Mouse (Mus musculus): ENCODE data around the gene Cd302. TPM values are rescaled to one million over a fixed set of nuclear protein-coding genes. Genes with fewer than 3 reads are reported as not detected.

Cd302 gene
- total RNA-seq (2021), result 1 to 10 TPM; 7.4 to 8.6 TPM

DNA sequence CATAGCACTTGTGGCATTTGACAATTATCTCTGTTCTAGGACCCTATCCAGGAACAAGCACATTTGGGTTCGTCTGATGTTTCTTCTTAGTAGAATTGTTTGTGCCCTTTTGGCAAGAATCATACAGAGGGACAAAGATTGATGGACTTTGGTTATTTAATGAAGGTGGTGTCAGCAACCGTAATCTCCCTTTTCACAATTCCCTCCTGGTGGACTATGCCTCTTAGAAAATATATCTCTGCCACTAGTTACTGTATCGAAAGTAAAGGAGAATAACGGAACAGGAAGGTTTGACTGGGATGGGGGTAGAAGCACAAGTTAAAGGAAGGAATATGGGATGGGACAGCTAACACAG, at the start of gene Cd302:
Cd302 (minus strand) TSS at position 22 of the 355 bp plus-strand sequence.
- DNase-seq, result no peak

DNA sequence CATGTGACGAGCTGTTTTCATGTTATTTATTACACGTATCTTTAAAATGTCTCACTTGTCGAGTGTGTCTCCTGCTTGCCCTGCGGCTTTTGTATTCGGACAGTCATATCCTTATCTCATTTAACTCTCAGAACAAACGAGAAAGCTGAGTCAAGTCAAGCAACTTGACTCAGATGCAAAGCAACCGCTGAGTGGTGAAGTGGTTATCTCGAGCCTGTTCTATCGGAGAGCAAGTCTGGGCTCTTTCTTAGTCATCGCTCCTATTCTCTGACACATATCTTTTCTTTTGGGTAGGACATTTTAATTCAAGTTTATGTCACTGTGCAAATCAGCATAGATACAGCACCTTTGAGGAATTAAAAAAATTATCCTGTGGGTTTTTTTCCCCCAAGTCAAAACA, 44.4 kb upstream of the Cd302 start:
- DNase-seq, result no peak

DNA sequence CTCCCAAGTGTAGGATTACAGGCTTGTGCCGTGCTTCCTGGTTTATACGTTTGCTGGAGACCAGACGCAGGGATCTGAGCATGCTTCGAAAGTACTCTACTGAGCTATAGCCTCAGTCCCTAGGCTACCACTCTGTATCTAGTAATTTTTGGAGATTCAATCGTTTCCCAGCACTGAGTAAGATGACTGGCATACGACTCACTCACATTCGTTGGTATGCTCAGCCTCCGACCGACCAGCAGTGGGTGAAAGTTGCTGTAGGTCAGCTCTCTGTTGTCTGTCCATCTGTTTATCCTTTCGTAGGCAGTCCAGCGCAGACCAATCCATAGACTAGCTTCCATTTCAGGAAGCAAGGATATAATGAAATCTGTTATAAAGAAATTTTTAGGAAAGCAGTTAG, 43.3 kb upstream of the Cd302 start:
- DNase-seq, result no peak

DNA sequence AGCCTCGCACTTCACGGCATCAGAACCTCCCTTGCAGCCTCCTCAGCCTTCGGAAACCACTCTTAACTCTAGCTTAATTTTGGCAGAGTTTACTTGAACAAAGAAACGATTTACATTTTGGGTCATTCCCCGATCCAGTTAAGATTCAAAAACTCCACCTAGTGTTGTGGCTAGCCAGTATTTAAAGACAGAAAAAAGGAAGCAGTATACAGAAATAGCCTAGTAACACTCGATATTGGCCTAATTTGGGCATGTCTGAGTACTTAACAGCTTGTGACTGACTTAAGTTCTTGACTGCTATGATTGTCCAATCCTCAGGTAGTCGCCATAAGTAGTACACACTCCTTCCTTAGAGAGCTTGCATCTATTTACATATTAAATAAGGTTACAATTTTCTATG, 42.7 kb upstream of the Cd302 start:
- no peak for DNase-seq

DNA sequence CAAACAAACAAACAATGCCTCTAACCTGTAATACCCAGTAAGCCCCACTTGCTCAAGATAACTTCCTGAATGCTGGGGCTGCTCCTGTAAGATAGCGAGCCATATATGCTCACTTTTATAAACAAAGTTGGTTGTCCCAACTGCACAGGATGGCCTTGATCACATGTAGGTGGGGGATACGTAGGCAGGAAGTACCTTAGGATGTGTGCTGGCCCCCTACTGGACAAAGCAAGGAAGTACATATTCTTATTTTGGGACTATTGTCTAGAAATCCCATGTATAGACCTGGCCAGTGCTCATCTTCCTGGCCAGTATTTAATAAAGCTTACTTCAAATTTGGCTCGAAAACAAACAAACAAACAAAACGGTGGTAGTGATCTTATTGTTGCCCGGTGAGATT, 39.1 kb upstream of the Cd302 start:
- no peak for DNase-seq

DNA sequence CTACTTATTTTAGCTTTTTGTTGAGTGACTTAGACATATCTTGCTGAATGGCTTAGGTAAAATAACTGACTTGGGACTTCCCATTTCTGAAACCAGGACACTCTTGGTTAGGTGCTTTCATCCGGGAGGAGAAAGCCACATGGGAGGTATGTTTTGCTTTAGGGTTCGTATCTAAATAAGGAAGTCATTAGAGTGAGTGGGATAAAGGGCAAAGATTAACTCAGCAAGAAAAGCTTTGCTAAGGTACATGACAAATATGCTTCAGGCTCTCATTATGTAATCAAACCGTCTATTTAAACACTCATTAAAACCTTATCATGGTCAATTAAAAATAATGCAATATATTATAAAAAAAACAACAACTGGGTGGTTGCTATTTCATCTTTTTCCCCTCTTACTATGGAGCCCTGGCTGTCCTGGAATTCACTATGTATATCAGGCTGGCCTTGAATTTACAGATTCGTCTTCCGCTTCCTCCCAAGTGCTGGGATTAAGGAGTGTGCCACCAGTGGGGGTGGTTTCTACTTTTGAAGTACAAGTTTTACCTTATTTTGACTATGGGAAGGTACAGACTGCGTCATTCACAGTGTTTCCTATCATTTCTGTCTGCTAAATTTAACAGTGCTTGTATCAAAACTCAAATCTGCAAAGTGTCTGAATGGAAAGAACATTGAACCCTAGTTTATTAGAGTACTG, 37.9 kb upstream of the Cd302 start:
- DNase-seq, result no peak

DNA sequence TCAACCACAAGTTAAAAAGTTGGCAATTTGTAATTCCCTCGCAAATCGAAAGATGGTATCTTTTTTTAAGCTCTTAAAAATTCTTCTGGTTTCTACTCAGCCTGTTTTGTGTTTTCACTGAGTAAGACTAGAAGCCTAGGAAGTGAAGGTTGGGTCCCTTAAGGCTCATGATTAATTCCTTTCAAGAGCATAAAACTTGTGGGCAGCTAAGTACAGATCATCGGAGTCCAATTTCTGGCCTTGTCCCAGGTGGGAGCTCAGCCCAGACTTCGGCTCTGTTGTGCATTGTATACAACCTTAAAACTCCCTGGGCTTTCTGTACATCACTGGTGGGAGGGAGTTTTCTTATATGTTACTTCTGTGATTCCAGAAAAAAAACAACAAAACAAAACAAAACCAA, 19.5 kb upstream of the Cd302 start:
- no peak for DNase-seq

DNA sequence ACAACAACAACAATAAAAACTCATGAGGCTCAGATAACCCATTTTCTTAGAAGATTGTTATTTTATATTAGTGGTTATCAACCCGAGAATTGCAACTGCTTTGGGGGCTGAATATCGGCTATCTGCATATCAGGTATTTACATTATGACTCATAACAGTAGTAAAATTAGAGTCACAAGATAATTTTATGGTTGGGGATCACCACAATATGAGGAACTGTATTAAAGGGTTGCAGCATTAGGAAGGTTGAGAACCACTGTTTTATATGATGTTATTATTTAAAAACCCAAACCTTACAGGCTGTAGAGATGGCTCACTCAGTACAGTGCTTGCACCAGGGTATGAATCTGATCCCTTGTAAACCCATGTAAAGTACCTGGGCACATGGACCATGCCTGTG, 15.0 kb upstream of the Cd302 start:
- no peak for DNase-seq

DNA sequence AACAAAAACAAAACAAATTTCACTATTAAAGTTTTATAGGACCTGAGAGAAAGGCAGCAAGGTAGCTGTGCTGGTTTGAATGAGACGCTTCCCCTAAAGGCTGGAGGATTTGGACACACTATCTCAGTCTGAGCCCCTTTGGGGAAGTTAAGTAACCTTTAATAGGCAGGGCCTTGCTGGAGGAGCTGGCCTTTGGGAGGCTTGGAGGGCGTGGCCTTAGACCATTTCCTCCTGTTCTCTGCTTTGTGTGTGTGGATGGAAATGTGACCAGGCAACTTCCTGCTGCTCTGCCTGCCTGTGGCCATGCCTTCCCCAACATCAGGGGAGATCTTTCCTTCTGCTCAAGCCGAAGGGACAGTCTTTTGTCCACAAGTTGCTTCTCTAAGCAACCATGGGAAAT, 14.0 kb upstream of the Cd302 start:
- no peak for DNase-seq

DNA sequence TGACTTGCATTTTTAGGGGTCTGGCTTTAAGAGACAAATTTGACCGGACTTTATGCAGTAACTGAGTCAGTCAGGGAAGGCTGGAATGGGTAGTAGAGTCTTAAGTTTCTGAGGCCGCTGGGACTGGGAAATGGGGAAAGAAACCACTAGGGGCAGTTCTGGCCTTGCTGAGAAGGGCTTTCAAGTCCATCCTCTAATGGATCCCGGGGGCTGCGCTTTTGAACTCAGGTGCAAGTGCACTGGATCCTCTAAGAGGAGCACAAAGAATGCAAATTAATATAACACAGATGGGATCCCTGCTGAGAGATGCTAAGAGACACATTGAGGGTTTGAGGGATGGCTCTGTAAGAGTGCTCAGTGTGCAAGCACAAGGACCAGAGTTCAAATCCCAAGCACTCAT, 7.1 kb upstream of the Cd302 start:
- DNase-seq, result no peak

DNA sequence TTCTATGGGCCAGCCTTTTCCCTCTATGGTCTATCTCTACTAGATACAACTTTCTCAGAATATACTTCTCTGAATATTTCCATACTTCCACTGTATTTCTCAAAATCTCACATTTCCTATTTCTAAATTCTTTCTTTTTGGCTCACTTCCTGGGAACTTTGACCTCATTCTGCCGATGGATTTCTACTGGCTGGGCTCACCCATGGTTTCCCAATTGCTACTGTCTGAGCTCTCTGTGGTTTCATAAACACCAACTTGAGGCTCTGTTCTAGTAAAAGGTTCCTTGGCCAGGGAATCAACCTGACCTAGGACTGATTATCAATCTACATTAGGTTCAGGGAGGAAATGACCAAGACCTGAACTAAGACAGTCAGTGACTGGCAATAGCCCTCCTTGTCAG, 5.2 kb upstream of the Cd302 start:
- no peak for DNase-seq

DNA sequence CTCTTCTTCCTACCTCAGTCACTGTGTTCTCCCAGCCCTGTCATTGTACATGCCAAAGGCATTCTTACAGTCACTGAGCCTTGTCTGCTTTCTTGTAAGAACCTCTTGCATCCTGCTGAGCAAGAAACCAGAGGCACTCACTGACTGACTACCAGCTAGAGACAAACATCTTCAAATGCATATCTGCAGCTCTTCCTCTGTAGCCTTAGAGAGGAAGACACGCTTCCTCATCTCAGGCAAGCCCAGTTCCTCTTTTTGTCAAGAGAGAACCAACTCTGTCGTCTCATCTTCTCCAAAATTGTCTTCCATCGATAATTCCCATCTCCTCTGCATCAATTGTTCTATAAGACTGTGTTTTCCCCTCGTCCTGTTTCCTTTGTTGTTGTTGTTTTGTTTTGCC, 4.3 kb upstream of the Cd302 start:
- no peak for DNase-seq

DNA sequence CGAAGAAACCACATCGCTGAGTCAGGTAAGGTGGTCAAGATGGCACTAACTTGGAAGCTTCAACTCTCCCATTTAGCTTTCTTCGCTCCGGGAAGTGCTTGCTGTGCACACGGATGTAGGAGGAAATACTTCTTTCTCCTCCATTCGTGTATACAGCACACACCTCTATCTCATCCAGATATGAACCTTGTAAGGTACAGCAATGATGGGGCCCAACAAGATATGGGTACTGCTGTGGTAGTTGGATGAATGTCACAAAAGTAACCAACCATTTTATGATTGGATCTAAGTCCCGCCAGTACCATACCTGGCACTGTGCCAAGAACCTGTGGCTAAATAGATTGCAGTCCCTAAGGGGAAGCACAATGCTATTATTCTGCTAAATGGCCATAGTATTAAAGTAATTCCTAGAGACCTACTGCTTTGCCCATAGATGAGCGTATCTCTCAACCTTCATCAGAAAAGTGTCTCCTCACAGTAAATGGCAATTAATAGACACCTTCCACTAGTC, 874 bp upstream of the Cd302 start:
- DNase-seq, result no peak

DNA sequence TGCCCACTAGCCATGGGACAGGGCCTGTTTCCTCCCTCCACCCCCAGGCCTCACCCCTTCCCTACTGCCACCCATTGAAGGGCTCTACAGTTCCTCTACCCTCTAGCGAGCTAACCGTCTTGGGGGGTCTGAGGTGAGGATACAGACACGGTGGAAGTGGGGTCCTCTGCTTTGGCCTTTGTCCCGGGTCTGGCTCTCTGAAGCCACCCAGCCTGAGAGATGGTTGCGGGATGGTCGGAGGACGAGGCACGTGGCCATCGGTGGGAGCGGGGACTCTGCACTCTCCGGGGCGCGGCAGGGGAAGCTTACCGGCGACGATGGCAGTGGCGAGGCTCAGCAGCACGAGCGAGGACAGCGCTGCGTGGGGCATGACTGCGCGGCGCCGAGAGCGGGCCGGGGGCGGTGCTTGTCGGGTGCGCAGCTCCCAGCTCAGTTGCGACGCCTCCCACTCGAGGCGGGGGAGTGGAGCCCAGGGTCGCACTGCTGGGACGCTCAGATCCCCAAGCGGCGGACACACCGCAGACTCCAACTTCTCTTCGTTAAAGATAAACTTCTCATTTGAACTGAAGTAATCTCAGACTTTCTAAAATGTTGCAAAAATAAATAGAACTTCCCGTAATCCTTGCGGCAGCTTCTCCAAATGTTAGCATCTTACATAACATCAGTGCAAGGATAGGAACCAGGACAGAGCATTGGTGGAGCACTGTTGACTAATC, 379 bp downstream of the Cd302 start:
- peak; percentile 73 for DNase-seq

DNA sequence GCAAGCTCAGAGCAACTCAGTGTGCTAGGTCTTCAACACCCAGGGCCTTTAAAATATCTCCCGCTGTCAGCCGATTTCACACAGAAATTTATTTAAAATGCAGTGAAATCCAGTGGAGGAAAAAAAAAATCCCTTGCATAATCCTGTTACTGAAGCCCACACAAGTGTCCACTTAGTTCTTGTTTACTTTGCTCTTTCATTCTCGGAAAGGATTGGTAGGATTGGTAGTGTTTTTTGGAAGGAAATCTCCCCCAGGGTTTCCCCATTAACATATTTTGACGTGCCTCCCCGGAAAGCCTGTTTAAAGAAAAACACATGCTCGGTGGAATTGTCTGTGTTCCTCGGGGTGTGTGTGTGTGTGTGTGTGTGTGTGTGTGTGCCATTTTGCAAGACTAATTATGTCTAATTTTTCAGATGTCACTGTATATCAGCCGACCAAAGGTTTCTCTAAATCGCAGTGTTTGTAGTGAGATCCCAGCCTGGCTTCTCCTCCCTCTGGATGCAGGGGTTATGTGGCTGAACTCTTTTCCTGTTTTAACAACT, 1.0 kb downstream of the Cd302 start:
- no peak for DNase-seq

DNA sequence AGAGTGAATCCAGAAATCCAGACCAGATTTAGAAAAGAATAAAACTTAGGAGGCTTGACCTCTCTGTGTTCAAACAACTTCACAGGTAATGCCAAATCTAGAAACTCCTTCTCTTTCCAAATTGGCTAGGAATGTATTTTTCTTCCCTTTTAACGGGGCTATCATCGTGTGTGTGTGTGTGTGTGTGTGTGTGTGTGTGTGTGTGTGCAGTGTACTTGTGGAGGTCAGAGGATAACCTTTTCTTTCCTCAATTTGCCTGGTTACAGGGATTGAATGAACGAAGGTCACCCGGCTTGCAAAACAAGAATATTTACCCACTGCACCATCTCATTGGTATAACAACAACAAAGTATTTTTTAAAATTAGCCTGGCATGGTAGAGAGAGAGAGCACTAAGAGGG, 1.7 kb downstream of the Cd302 start:
- no peak for DNase-seq

DNA sequence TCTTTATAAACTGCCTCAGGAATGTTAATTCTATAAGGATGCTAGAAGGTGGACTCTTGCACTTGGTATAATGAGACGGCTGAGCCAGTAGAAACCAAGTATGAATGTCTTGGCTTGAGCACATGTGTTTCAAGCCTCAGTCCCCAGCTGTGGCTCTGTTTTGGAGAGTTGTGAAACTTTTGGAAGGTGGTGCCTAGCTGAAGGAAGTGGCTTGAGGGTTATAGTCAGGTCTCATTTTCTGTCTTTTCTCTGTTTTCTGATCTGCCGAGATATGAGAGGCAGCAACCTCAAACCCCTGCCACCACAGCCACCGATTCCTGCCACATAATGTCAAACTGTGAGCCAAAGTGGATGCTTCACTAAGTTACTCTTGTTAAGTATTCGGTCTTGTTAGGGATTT, 5.7 kb downstream of the Cd302 start:
- no peak for DNase-seq

DNA sequence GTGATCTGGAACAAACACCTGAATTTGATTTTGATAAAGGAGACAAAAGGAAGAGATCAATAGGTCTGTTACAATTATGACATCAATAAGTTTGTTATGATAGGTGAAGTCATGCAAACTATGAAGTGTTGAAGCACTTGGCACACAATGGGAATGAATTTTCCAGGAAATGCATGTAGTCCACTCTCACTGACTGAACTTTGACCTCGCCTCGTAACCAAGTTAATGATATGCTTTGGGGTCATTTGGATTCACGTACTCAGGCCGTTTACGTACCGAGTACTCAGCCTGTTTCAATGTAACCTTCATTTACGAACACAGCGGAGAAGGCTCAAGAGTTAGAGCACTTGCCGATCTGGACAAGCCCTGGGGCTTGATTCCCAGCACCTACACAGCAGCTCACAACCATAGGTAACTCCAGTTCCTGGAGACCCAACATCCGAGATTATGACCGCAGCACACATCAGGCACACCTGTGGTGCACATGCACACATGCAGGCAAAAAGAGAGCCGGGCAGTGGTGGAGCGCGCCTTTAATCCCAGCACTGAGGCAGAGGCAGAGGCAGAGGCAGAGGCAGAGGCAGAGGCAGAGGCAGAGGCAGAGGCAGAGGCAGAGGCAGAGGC, 14.3 kb downstream of the Cd302 start:
- no peak for DNase-seq

DNA sequence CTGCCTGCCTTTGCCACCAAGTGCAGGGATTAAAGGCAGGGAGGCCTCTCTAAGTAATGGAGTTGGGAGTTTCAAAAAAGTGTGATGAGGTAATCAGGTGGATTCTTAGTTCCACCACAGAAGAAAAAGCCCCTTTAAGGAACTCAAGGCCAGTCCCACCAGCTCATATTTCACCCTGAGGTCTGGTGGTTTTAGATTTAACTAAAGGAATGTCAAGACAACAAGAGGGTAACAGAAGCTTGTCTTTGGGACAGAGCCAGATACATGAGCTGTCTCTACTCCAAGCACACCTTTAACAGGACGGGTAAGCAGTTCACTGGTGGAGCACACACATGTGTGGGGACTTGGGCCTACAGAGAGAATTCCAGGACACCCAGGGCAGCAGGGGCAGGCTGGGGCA, 16.7 kb downstream of the Cd302 start:
- no peak for DNase-seq

DNA sequence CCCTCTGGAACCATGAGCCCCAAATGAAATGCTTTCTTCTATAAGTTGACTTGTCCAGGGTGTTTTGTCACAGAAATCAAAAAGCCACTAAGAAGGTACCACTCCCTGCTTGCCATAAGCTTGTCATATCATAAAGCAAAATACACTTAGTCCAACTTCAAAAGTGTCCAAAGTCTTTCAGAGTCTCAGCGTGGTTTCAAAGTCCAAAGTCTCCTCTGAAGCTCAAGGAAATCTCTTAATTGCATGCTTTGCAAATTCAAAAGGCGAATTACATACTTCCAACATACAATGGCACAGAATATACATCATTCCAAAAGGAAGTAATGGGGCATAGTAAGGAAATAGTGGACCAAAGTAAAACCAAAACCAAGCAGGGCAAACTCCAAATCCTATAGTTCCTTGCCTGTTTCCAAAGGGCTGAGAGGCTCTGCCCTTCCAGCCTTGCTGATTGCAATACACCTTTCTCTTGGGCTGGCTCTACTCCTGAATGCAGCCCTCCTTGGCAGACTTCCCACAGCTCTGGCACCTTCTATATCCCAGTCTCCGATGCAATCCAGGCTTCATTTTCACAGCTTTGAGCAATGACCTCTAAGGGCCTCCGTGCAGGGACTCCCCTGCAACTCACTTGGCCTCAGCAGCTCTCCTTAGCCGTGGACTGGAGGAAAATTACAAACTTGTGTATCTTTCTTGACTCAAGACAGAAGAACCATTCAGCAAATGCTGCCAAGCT, 23.5 kb downstream of the Cd302 start:
- DNase-seq, result peak; percentile 49

DNA sequence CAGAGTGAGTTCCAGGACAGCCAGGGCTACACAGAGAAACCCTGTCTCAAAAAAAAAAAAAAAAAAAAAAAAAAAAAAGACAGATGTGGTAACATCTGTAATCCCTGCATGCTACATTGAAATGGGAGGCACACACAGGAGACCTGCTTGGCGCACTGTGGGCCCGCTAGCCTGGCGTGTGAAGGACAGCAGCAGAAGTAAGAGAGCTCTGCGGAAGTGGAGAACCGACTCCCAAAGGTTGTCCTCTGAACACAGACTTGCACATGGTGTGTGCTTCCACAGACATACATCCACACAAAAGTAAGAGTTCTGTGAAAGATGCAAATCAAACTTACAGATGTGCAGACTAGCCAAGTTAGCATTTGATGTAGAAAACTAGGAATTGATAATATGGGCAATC, 25.1 kb downstream of the Cd302 start:
- DNase-seq, result no peak

DNA sequence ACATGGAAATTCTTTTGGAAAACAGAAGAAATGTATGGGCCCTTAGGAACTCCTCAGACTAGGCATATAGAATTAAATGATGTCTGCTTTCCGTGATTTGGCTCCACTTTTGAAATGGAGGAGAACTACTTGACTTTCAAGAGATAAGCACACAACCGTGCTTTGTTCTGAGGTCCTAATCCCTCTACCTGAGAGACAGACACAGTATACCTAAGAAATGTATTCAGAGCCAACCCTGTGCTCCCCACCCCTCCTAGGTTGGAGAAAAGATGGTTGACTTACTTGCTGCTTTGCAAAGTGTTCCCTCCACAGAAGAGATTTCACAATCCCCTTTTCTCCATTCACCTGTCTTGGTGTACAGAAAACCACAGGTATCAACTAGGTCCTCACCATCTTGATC, 27.5 kb downstream of the Cd302 start:
- DNase-seq, result no peak

DNA sequence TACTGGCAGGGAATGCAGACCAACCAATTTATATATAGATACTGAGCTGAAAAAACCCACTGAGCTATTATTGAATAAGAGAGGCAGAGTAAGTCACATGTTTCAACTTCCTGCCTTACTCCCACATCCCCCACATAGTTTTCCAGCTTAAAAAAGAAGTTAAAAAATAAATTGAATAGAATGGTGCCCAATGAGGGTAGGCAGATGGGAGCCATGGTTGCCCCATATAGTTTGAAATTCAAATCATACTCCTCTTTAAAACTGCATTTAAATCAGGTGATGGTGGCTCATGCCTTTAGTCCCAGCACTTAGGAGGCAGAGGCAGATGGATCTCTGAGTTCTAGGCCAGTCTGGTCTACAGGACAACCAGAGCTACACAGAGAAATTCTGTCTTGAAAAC, 30.8 kb downstream of the Cd302 start:
- DNase-seq, result no peak

All from heart, postnatal 4 days (tissue).